Mouse (Mus musculus): ENCODE data around the gene Apbb2. TPM values are rescaled to one million over a fixed set of nuclear protein-coding genes. Genes with fewer than 3 reads are reported as not detected.

The Apbb2 gene
- total and polyA plus RNA-seq, 3 experiments: 0.34 to 0.40 (median 0.34) TPM

- Histone ChIP-seq H3K79me2 (replicated peaks; ENCODE audit: control insufficient read depth, extremely low read depth, insufficient read depth, poor library complexity, severe bottlenecking) (no peaks in the 10 kb centered on the region), H3K4me2 (ENCODE audit: insufficient read depth, low read depth, poor library complexity, severe bottlenecking) (no peak overlapping the region), H3K9me3 (replicated peaks; ENCODE audit: low read length) (no peaks in the 10 kb centered on the region), H3K27me3 (replicated peaks) (no peaks in the 10 kb centered on the region), H3K4me3 (replicated peaks in 1 of 3; ENCODE audit: low read depth in 2 of 3, low read length in 2 of 3, poor library complexity in 1 of 3) (no peak overlapping the region), H3K27ac (ENCODE audit: insufficient read depth, low read depth) (no peak overlapping the region), H3K36me3 (replicated peaks in 1 of 2; ENCODE audit: control insufficient read depth in 1 of 2, insufficient read depth in 1 of 2, low read length in 1 of 2) (no peaks in the 10 kb centered on the region), H3K9ac (ENCODE audit: insufficient read depth, low read depth) (no peak overlapping the region), H3K4me1 (ENCODE audit: control insufficient read depth in 1 of 2, insufficient read depth in 2 of 2) (peaks cover 0 to 21% of the 10 kb centered on the region in 2 experiments; a peak in 2 of 4 replicates)
- DNase-seq (ENCODE audit: extremely low read depth): no peak
- dilution Hi-C loops (cut with MboI; ENCODE audit: extremely low pct_ligation_motif_present, extremely low pct_unique_long_range_greater_than_20kb, low sequenced_read_pairs) (no loop called here), in situ Hi-C loops (cut with MboI; ENCODE audit: low pct_ligation_motif_present, low pct_unique_long_range_greater_than_20kb, low sequenced_read_pairs) (loop anchor here (10.0 kb wide), 1 partner anchor 89 kb away; no protein-coding TSS in a partner anchor)
- no peak for TF ChIP-seq TBP (conservative IDR thresholded peaks at IDR 0.05; ENCODE audit: low read depth, low read length)
- no peak for TF ChIP-seq MYC (IDR thresholded peaks at IDR 0.05; ENCODE audit: low read depth, low read length)
- TF ChIP-seq JUND (conservative IDR thresholded peaks at IDR 0.05; ENCODE audit: low read depth, low read length): no peak
- no peak for TF ChIP-seq IRF4 (IDR thresholded peaks at IDR 0.05; ENCODE audit: low read depth, low read length)
- TF ChIP-seq ZKSCAN1 (IDR thresholded peaks at IDR 0.05; ENCODE audit: borderline replicate concordance, low read depth, low read length): no peak
- no peak for TF ChIP-seq JUN (IDR thresholded peaks at IDR 0.05; ENCODE audit: insufficient read depth, low read depth, low read length)
- no peak for TF ChIP-seq NRF1 (IDR thresholded peaks at IDR 0.05; ENCODE audit: low read depth, low read length)
- TF ChIP-seq ZMIZ1 (IDR thresholded peaks at IDR 0.05; ENCODE audit: low read depth, low read length): no peak
- TF ChIP-seq RAD21 (IDR thresholded peaks at IDR 0.05; ENCODE audit: low read depth, low read length): no peak
- TF ChIP-seq POLR2A (IDR thresholded peaks at IDR 0.05; ENCODE audit: low read depth, low read length): no peak
- no peak for TF ChIP-seq MAZ (IDR thresholded peaks at IDR 0.05; ENCODE audit: low read depth, low read length)
- no peak for TF ChIP-seq MAFK (IDR thresholded peaks at IDR 0.05; ENCODE audit: insufficient replicate concordance, low read length)
- TF ChIP-seq SMC3 (IDR thresholded peaks at IDR 0.05; ENCODE audit: low read depth, low read length): no peak
- no peak for TF ChIP-seq CHD1 (IDR thresholded peaks at IDR 0.05; ENCODE audit: low read depth, low read length)
- no peak for TF ChIP-seq RCOR1 (conservative IDR thresholded peaks at IDR 0.05; ENCODE audit: low read depth, low read length)
- TF ChIP-seq ZC3H11A (IDR thresholded peaks at IDR 0.05; ENCODE audit: low read depth, low read length): no peak
- no peak for TF ChIP-seq KAT2A (IDR thresholded peaks at IDR 0.05; ENCODE audit: insufficient replicate concordance, low read length)
- no peak for TF ChIP-seq MXI1 (IDR thresholded peaks at IDR 0.05; ENCODE audit: low read depth, low read length)
Measured at GRCm38 (mm10) chr5:66373515-66374164, 244.9 kb downstream of the Apbb2 start.

GRCm38 (mm10) chr5:66371131-66371530, 247.5 kb downstream of the Apbb2 start:
- H3K9me3 ChIP-seq (replicated peaks; ENCODE audit: low read length): no peaks in the 10 kb centered on the region
- H3K4me2 ChIP-seq (ENCODE audit: insufficient read depth, low read depth, poor library complexity, severe bottlenecking): no peak overlapping the region
- dilution Hi-C loops (cut with MboI; ENCODE audit: extremely low pct_ligation_motif_present, extremely low pct_unique_long_range_greater_than_20kb, low sequenced_read_pairs) (no loop called here), in situ Hi-C loops (cut with MboI; ENCODE audit: low pct_ligation_motif_present, low pct_unique_long_range_greater_than_20kb, low sequenced_read_pairs) (loop anchor here (10.0 kb wide), 1 partner anchor 86 kb away; no protein-coding TSS in a partner anchor)
- no peak overlapping the region for H3K4me3 ChIP-seq (replicated peaks in 1 of 3; ENCODE audit: low read depth in 2 of 3, low read length in 2 of 3, poor library complexity in 1 of 3)
- DNase-seq (ENCODE audit: extremely low read depth): no peak
- no peaks in the 10 kb centered on the region for H3K27me3 ChIP-seq (replicated peaks)
- no peak overlapping the region for H3K9ac ChIP-seq (ENCODE audit: insufficient read depth, low read depth)
- no peak overlapping the region for H3K27ac ChIP-seq (ENCODE audit: insufficient read depth, low read depth)
- H3K36me3 ChIP-seq (replicated peaks in 1 of 2; ENCODE audit: control insufficient read depth in 1 of 2, insufficient read depth in 1 of 2, low read length in 1 of 2): no peaks in the 10 kb centered on the region
- no peaks in the 10 kb centered on the region for H3K79me2 ChIP-seq (replicated peaks; ENCODE audit: control insufficient read depth, extremely low read depth, insufficient read depth, poor library complexity, severe bottlenecking)
- TF ChIP-seq HCFC1 (IDR thresholded peaks at IDR 0.05; ENCODE audit: low read depth, low read length) (no peak), UBTF (IDR thresholded peaks at IDR 0.05; ENCODE audit: low read depth, low read length) (no peak), RAD21 (IDR thresholded peaks at IDR 0.05; ENCODE audit: low read depth, low read length) (no peak), JUND (conservative IDR thresholded peaks at IDR 0.05; ENCODE audit: low read depth, low read length) (no peak), BHLHE40 (IDR thresholded peaks at IDR 0.05; ENCODE audit: low read depth, low read length) (no peak), ZC3H11A (IDR thresholded peaks at IDR 0.05; ENCODE audit: low read depth, low read length) (no peak), IRF4 (IDR thresholded peaks at IDR 0.05; ENCODE audit: low read depth, low read length) (no peak), CHD2 (IDR thresholded peaks at IDR 0.05; ENCODE audit: low read length) (no peak), SMC3 (IDR thresholded peaks at IDR 0.05; ENCODE audit: low read depth, low read length) (no peak), ZNF384 (IDR thresholded peaks at IDR 0.05; ENCODE audit: low read depth, low read length) (no peak), ETS1 (conservative IDR thresholded peaks at IDR 0.05; ENCODE audit: low read depth, low read length) (no peak), MYC (IDR thresholded peaks at IDR 0.05; ENCODE audit: low read depth, low read length) (no peak), MEF2A (IDR thresholded peaks at IDR 0.05; ENCODE audit: borderline replicate concordance, low read depth, low read length) (no peak), SIN3A (IDR thresholded peaks at IDR 0.05; ENCODE audit: low read length) (no peak), EP300 (IDR thresholded peaks at IDR 0.05; ENCODE audit: low read length) (no peak), TCF12 (IDR thresholded peaks at IDR 0.05; ENCODE audit: low read depth, low read length) (no peak)
- H3K4me1 ChIP-seq (ENCODE audit: control insufficient read depth in 1 of 2, insufficient read depth in 2 of 2): peaks cover 3 to 31% of the 10 kb centered on the region in 2 experiments; a peak in 3 of 4 replicates

Measured in CH12.LX (cell line).